Mouse (Mus musculus) adrenal gland, adult 8-10 months (tissue): ENCODE measurements around the gene Scap. TPM values are rescaled to one million over a fixed set of nuclear protein-coding genes. Genes with fewer than 3 reads are reported as not detected.
"Not testable (repeated sequence)": the region's sequence is repeated elsewhere in the genome, so short reads cannot be mapped to it uniquely, and the experiment has no call there.

Experiments used
- DNase-seq: peaks from one replicate; pipeline ENCODE4 v3.0.0; 2022
- total RNA-seq, 4 experiments: library from RNA; stranded (reverse); gene quantifications; 2 replicates each; pipeline ENCODE4 v1.2.4; 2022

Gene Scap
- total RNA-seq, 4 experiments from 2014 or later, result 110 to 118 (median 116) TPM

DNA sequence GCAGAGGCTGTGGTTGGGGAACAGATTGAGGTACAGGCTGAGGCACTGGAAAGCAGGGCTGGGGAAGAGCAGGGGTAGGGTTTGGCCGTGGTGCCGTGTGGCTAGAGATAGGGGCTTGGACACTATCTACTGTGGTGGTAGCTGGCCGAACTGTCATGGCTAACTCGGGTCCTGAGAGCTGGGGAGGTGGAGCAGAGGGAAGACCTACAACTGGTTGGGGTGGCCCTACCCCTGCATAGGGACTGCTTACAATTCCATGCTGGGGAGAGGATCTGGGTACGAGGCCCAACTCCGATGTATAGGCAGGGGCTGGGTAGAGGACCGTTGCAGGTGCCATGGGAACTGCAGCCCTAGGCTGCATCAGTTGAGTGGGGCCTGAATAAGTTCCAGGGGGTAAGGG is 54.9 kb downstream of the Scap start:
- DNase-seq, result no peak

DNA sequence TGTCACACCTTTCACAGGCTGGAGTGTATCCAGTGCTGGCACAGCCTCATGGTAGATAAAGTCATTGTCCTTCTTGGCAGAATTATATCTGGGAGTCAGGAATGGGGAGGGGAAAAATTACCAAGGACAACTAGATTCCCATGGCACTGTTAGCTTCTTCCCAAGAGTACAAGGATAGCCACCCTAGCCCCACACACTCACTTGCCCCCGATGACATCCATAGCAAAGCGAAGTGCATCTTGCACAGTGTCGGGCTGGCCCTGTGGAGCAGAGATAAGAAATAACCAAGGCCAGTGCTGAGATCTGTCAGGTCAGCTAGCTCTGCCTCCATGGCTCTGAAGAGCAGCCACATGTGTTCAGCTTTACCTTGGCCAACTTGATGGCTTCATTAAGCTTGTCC is 57.8 kb downstream of the Scap start:
- DNase-seq, result peak; percentile 57

- no peak for DNase-seq
These were observed 60.2 kb downstream of the Scap start for GRCm38 (mm10) chr9:110393295-110393694.

GRCm38 (mm10) chr9:110400650-110401049 is 67.6 kb downstream of the Scap start:
- DNase-seq, result peak; percentile 60

DNA sequence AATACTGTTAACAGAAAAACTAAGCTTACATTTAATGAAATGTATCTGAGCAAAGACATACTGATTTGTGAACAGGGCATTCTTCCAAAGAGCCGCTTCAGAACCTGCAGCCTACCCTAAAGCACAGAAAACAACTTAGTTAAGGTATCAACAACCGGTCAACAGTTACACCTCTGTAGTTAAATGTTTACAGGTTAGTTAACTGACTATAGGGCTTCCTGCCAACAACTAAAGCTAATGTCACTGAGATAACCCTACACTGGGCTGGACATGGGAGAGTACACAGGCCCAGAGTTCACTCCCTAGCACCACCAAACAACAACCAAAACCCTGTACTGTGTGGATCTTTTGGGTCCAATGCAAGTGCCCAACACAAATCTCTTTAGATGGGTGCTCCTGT is 69.6 kb downstream of the Scap start:
- no peak for DNase-seq

- not testable (repeated sequence) for DNase-seq
These were observed 70.2 kb downstream of the Scap start for GRCm38 (mm10) chr9:110403240-110403639.

DNA sequence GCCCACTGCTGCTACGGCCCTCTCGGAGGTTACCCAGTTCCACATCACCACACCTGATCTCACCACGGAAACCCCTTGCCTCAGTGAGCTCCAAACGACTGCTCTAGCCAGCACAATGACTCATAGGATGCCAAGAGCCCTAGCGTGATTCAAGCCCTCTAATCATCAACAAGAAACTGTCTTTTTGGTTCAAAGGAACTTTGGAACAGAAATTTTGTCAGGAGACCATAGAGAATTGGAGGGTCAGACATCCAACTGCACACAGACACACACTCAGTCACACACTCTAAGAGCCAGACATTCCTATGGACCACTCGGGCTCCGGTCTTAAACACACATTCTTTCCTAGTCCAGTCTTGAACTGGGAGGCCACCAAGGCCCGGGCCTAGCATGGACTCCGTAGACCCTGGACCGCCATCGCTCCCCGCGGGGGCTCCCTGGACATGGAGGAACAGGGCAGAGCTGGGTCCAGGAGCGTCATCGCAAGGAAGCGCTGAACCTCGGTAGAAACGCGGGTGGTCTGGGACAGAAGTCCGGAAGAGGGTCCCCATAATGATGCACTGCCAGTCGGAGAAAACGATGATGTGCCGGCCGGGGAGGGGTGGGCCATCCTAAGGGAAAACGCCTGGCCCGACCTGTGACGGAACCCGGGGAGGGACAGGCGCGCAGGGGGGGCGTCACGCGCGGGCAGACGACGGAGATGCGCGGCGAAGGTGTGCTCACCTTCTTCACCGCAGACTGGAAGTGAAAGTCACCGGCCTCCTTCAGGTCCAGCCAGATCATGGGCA is 74.4 kb downstream of the Scap start:
- no peak for DNase-seq

- DNase-seq, result peak; percentile 91
These were observed 75.1 kb downstream of the Scap start, which contains the start of gene Ptpn23 for GRCm38 (mm10) chr9:110408099-110408773. Ptpn23 (minus strand) TSS chr9:110408213.

- DNase-seq, result peak; percentile 73
These were observed 78.1 kb downstream of the Scap start for GRCm38 (mm10) chr9:110410908-110411887.

DNA sequence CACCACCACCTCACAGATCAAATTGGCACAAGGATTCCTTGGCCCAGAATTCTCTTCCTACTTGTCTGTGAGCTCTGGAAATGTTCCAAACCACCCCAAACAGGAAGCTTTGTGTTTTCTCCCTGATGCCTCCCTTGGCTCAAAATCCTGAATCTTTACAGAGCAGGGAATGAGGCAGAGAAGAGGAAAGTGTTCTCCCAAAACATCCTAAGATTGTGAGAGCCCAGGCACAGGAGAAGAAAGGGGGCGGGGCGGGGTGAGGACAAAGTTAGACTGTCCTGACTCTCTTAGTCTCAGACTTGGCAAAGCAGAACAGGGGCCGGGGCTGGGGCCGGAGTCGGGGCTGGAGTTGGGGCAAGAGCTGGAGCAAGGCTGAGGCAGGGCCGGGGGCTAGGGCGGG is 79.8 kb downstream of the Scap start:
- DNase-seq, result no peak

DNA sequence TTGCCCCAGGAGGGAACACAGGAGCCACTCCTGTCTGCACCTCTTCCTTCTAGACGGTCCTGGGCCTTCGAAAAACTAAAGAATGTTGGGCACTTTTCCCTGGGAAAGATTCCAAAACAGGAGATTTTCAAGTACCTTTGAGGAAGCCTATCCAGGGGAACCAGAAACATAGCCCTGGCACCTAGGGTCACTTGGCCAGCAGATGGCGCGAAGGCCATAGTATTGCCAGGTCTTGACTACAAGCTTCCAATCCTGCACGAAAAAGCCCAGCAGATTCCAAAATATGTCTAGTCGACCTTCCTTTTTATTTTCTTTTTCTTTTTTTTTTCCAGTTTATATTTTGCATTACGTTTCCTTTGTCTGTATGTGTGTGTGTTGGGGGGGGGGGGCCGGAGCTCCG is 80.7 kb downstream of the Scap start:
- DNase-seq, result no peak

GRCm38 (mm10) chr9:110419511-110420112 is 86.5 kb downstream of the Scap start, which contains the start of gene Ngp:
Ngp (plus strand) TSS chr9:110419747.
- no peak for DNase-seq

DNA sequence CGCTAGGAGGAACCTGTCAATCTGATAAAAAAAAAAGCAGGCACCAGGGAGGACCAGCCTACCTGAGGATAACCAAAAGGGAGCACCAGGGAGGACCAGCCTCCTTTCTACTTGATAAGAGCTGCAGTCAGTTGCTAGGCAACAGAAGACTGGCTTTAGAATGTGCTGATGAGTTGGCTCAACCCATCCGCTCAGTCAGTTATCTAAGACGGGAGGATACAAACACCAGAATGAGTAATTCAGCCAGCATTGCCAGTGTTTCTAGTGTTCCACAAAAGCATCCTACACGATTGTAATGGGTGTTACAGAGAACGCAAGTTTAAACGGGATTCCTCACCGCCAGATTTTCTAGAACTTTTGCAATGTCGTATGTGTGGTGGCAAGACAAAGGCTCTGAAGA is 98.2 kb downstream of the Scap start:
- no peak for DNase-seq

DNA sequence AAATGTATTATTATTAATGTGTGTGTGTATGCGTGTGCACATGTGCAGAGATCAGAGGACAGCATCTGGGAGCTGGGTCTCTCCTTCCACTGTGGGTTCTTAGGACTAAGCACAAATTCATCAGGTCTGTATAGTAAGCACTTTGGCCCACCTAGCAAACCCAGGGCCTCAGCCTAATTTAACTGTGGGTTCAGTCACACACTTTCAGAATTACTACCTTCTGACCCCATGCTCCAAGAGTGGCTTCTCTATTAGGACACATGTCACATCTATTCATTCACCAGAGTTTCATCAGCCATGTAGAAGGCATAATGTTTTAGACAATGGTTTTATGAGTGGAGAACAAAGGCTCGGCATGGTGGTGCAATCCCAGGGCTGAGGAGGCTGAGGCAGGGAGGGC is 100.0 kb downstream of the Scap start:
- no peak for DNase-seq

Other genes starting within 250 kb of the Scap start
- 10 to 100 TPM; 57.6 to 64.3 (median 60.8) TPM for gene Smarcc1, start 215.6 kb upstream of the Scap start, total RNA-seq
- 100 to 1,000 TPM; 107 to 117 (median 114) TPM for gene Dhx30, start 215.5 kb upstream of the Scap start, total RNA-seq
- gene Cspg5, start 89.5 kb upstream of the Scap start, total RNA-seq, result 10 to 100 TPM; 18.1 to 30.7 (median 25.3) TPM
- gene Elp6, start 28.1 kb upstream of the Scap start, total RNA-seq, result 10 to 100 TPM; 10.5 to 14.6 (median 12.2) TPM
- gene Ptpn23, start 74.9 kb downstream of the Scap start, total RNA-seq, result 10 to 100 TPM; 64.0 to 83.9 (median 70.9) TPM
- not detected for gene Ngp, start 86.5 kb downstream of the Scap start, total RNA-seq
- 10 to 100 TPM; 10.8 to 15.1 (median 12.6) TPM for gene Klhl18, start 143.4 kb downstream of the Scap start, total RNA-seq
- 1 to 10 TPM; 1.4 to 3.6 (median 1.7) TPM for gene Kif9, start 143.7 kb downstream of the Scap start, total RNA-seq
- gene Setd2, start 199.3 kb downstream of the Scap start, total RNA-seq, result 10 to 100 TPM; 62.3 to 89.1 (median 69.2) TPM